Mouse (Mus musculus) stomach, postnatal 0 days (tissue): Measurements from ENCODE around the gene Mlana.

Experiments
- CTCF ChIP-seq: IDR thresholded peaks from 2 replicates; pipeline ENCODE4 v1.5.1; 2016; ENCODE audit warnings: antibody characterized with exemption, low read depth, mild to moderate bottlenecking, moderate library complexity
- EP300 ChIP-seq: optimal IDR thresholded peaks from 2 replicates; pipeline ENCODE3; 2016; ENCODE audit warnings: antibody characterized with exemption

- TF ChIP-seq CTCF = no peak
- no peak for TF ChIP-seq EP300
Observed at GRCm38 (mm10) chr19:29672660-29673059, 25.0 kb upstream of the Mlana start.
